9 mouse cellular contexts compared by ENCODE assay signal in the genomic region with DNA sequence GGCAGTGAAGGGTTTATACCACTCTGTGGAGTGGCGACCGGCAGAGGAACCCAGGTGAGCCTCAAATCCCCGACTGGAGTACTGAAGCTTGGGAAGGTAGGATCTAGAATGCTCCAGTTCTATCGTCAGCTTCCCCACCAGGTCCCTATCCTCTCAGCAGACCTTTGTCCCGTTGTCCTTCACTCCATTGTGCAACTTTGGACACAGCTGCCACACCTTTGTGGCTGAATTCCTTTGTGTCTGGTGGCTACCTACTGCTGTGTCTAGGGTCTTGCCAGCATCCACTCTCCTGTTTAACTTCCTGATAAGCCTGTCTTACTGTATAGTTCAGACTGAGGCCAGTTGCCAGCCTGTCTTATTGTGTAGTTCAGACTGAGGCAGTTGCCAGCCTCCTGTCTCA. TPM values are rescaled to one million over a fixed set of nuclear protein-coding genes. Genes with fewer than 3 reads are reported as not detected.
DNase-seq lines count a peak whose midpoint lies in the region; ATAC-seq and TF ChIP-seq lines count a peak whose summit lies in the region.
"Had no signal": no experiment of that assay in that cellular context is flagged by ENCODE, and none has a peak within 500 bp of the region (broad histone marks: within the 10 kb centered on the region; RNA-seq: fewer than 3 reads in every experiment).

No protein-coding gene starts in this region.

- WGBS in liver, adult 2 months: 11% methylated on average over 5 of the region's 5 CpGs
- WGBS in embryonic facial prominence, embryonic 13.5 days: 47% methylated on average over 5 of the region's 5 CpGs
- 63% methylated on average over 5 of the region's 5 CpGs for WGBS in limb, embryonic 10.5 days
- 39% methylated on average over 5 of the region's 5 CpGs for WGBS in olfactory bulb, adult 2 months

- TF ChIP-seq POLR2A in liver, adult 2 months (IDR thresholded peaks at IDR 0.05; ENCODE audit: extremely low read depth, insufficient read depth, low read length): no peak
- TF ChIP-seq POLR2A in olfactory bulb, adult 2 months (IDR thresholded peaks at IDR 0.05; ENCODE audit: insufficient read depth, low read depth, low read length): no peak

- H3K4me1 ChIP-seq in liver, adult 2 months (ENCODE audit: control insufficient read depth, insufficient read depth, low read length): peaks cover 7% of the 10 kb centered on the region
- H3K4me1 ChIP-seq in embryonic facial prominence, embryonic 13.5 days: peaks cover 19% of the 10 kb centered on the region
- peaks cover 23% of the 10 kb centered on the region for H3K4me1 ChIP-seq in limb, embryonic 10.5 days
- H3K4me1 ChIP-seq in olfactory bulb, adult 2 months (ENCODE audit: control insufficient read depth, insufficient read depth, low read length): peaks cover 9% of the 10 kb centered on the region

- H3K36me3 ChIP-seq in liver, adult 2 months (ENCODE audit: control insufficient read depth, insufficient read depth, low read length): 0 out of 2 replicates have a peak, but pooled peaks cover 3% of the 10 kb centered on the region
- peaks cover 44% of the 10 kb centered on the region for H3K36me3 ChIP-seq in embryonic facial prominence, embryonic 13.5 days
- H3K36me3 ChIP-seq in limb, embryonic 10.5 days: peaks cover 46% of the 10 kb centered on the region

- H3K4me3 ChIP-seq in liver, adult 2 months (ENCODE audit: insufficient read depth, low read depth, low read length): peak overlapping the region; percentile 88
- peak overlapping the region; percentile 94 for H3K4me3 ChIP-seq in embryonic facial prominence, embryonic 13.5 days
- H3K4me3 ChIP-seq in limb, embryonic 10.5 days: peak overlapping the region; percentile 97
- H3K4me3 ChIP-seq in olfactory bulb, adult 2 months (ENCODE audit: insufficient read depth, low read depth, low read length): peak overlapping the region; percentile 63

- H3K9me3 ChIP-seq in embryonic facial prominence, embryonic 13.5 days: no peaks in the 10 kb centered on the region
- no peaks in the 10 kb centered on the region for H3K9me3 ChIP-seq in limb, embryonic 10.5 days (replicated peaks)

- H3K79me2 ChIP-seq in liver, adult 2 months (ENCODE audit: control insufficient read depth, insufficient read depth, low read length): peaks cover 4% of the 10 kb centered on the region; the same call in 1 of the 2 replicates

- peak overlapping the region; percentile 66 for H3K4me2 ChIP-seq in embryonic facial prominence, embryonic 13.5 days

- DNase-seq in liver, adult 2 months (ENCODE audit: extremely low read depth, low read depth, low spot score): peak; percentile 78
- no peak for DNase-seq in liver
- no peak for DNase-seq in limb, embryonic 10.5 days (ENCODE audit: low spot score)
- no peak for DNase-seq in T-cell, adult 2 months (ENCODE audit: low spot score)
- no peak for DNase-seq in layer of hippocampus, postnatal 14 days (ENCODE audit: low spot score in 2 of 2)
- DNase-seq in kidney, postnatal 14 days: no peak
- DNase-seq: layer of hippocampus, adult 9-11 months had no signal

- no peak for TF ChIP-seq CTCF in liver, adult 2 months (IDR thresholded peaks at IDR 0.05; ENCODE audit: low read depth, low read length)
- TF ChIP-seq CTCF in olfactory bulb, adult 2 months (IDR thresholded peaks at IDR 0.05; ENCODE audit: insufficient read depth, low read depth, low read length): no peak

- peak overlapping the region; percentile 90 for H3K9ac ChIP-seq in liver, adult 2 months (ENCODE audit: low read depth, low read length)
- H3K9ac ChIP-seq in embryonic facial prominence, embryonic 13.5 days: peak overlapping the region; percentile 90

- H3K27me3 ChIP-seq in liver, adult 2 months (ENCODE audit: control insufficient read depth, insufficient read depth, low read length): no peaks in the 10 kb centered on the region
- H3K27me3 ChIP-seq in embryonic facial prominence, embryonic 13.5 days: no peaks in the 10 kb centered on the region
- H3K27me3 ChIP-seq in limb, embryonic 10.5 days (ENCODE audit: low read depth, poor library complexity, severe bottlenecking): no peaks in the 10 kb centered on the region

- no peak for ATAC-seq in embryonic facial prominence, embryonic 13.5 days (ENCODE audit: insufficient number of reproducible peaks, insufficient read depth, low FRiP score, low TSS enrichment, low read depth)

- peak overlapping the region; percentile 77 for H3K27ac ChIP-seq in liver, adult 2 months (replicated peaks; ENCODE audit: insufficient read depth, low read depth, low read length)
- H3K27ac ChIP-seq in embryonic facial prominence, embryonic 13.5 days: no peak overlapping the region
- H3K27ac ChIP-seq in limb, embryonic 10.5 days: no peak overlapping the region; the same call in 1 of the 2 replicates
- no peak overlapping the region for H3K27ac ChIP-seq in olfactory bulb, adult 2 months (ENCODE audit: insufficient read depth, low read depth, low read length)

RNA-seq across cellular contexts. Expression of gene Colgalt1, which starts 1.3 kb away (rescaled TPM):
- total RNA-seq in liver, adult 2 months (2014; rRNA removed): 43.2 and 55.0 TPM in 2 replicates
- polyA plus RNA-seq in liver, adult 2 months (2012; rRNA removed): 65.3 and 77.3 TPM in 2 replicates
- 75.5 and 78.2 TPM in 2 replicates for polyA plus RNA-seq in embryonic facial prominence, embryonic 13.5 days (2015; fragmentation: Nextera tagmentation; extraction: Ambion mirVana)
- 49.0 and 53.6 TPM in 2 replicates for polyA plus RNA-seq in limb, embryonic 10.5 days (2016; fragmentation: Nextera tagmentation; extraction: Ambion mirVana)
- polyA plus RNA-seq in olfactory bulb, adult 2 months (2012; ENCODE audit: insufficient read depth, insufficient read length, low replicate concordance, missing spikeins): 143 TPM in 1 of 2 replicates, not detected in the other
- 10 to 100 TPM; 58.4 to 62.9 TPM for total RNA-seq in layer of hippocampus, postnatal 14 days (2021)

RNA-seq across cellular contexts. Expression of gene Fam129c, which starts 14.7 kb away (rescaled TPM):
- 0.92 and 1.3 TPM in 2 replicates for total RNA-seq in liver, adult 2 months (2014; rRNA removed)
- polyA plus RNA-seq in liver, adult 2 months (2012; rRNA removed): 0.73 and 2.1 TPM in 2 replicates
- 4.8 and 7.7 TPM in 2 replicates for polyA plus RNA-seq in embryonic facial prominence, embryonic 13.5 days (2015; fragmentation: Nextera tagmentation; extraction: Ambion mirVana)
- polyA plus RNA-seq in limb, embryonic 10.5 days (2016; fragmentation: Nextera tagmentation; extraction: Ambion mirVana): 2.8 and 4.0 TPM in 2 replicates
- polyA plus RNA-seq in olfactory bulb, adult 2 months (2012; ENCODE audit: insufficient read depth, insufficient read length, low replicate concordance, missing spikeins): not detected in 2 replicates
- 1 to 10 TPM; 2.6 to 2.7 TPM for total RNA-seq in layer of hippocampus, postnatal 14 days (2021)

RNA-seq across cellular contexts. Expression of gene Pgls, which starts 20.2 kb away (rescaled TPM):
- 111 and 113 TPM in 2 replicates for total RNA-seq in liver, adult 2 months (2014; rRNA removed)
- 119 and 124 TPM in 2 replicates for polyA plus RNA-seq in liver, adult 2 months (2012; rRNA removed)
- polyA plus RNA-seq in embryonic facial prominence, embryonic 13.5 days (2015; fragmentation: Nextera tagmentation; extraction: Ambion mirVana): 224 and 244 TPM in 2 replicates
- polyA plus RNA-seq in limb, embryonic 10.5 days (2016; fragmentation: Nextera tagmentation; extraction: Ambion mirVana): 241 and 263 TPM in 2 replicates
- polyA plus RNA-seq in olfactory bulb, adult 2 months (2012; ENCODE audit: insufficient read depth, insufficient read length, low replicate concordance, missing spikeins): not detected in 2 replicates
- 10 to 100 TPM; 59.0 to 61.6 TPM for total RNA-seq in layer of hippocampus, postnatal 14 days (2021)

RNA-seq across cellular contexts. Expression of gene Slc27a1, which starts 43.5 kb away (rescaled TPM):
- total RNA-seq in liver, adult 2 months (2014; rRNA removed): 6.8 and 7.2 TPM in 2 replicates
- polyA plus RNA-seq in liver, adult 2 months (2012; rRNA removed): 12.5 and 15.7 TPM in 2 replicates
- polyA plus RNA-seq in embryonic facial prominence, embryonic 13.5 days (2015; fragmentation: Nextera tagmentation; extraction: Ambion mirVana): 47.8 and 59.4 TPM in 2 replicates
- 21.3 and 28.8 TPM in 2 replicates for polyA plus RNA-seq in limb, embryonic 10.5 days (2016; fragmentation: Nextera tagmentation; extraction: Ambion mirVana)
- not detected in 2 replicates for polyA plus RNA-seq in olfactory bulb, adult 2 months (2012; ENCODE audit: insufficient read depth, insufficient read length, low replicate concordance, missing spikeins)
- total RNA-seq in layer of hippocampus, postnatal 14 days (2021): 100 to 1,000 TPM in 1 of 2 experiments, 10 to 100 TPM in 1; 90.9 to 101 TPM

RNA-seq across cellular contexts. Expression of gene Nxnl1, which starts 45.7 kb away (rescaled TPM):
- total RNA-seq in liver, adult 2 months (2014; rRNA removed): not detected in 2 replicates
- not detected in 2 replicates for polyA plus RNA-seq in liver, adult 2 months (2012; rRNA removed)
- not detected in 2 replicates for polyA plus RNA-seq in embryonic facial prominence, embryonic 13.5 days (2015; fragmentation: Nextera tagmentation; extraction: Ambion mirVana)
- not detected in 2 replicates for polyA plus RNA-seq in limb, embryonic 10.5 days (2016; fragmentation: Nextera tagmentation; extraction: Ambion mirVana)
- not detected in 2 replicates for polyA plus RNA-seq in olfactory bulb, adult 2 months (2012; ENCODE audit: insufficient read depth, insufficient read length, low replicate concordance, missing spikeins)
- under 1 TPM; 0.12 to 0.21 TPM for total RNA-seq in layer of hippocampus, postnatal 14 days (2021)

Comparison
In these comparisons a context has a peak if more than half of its experiments do, and no peak if none do; other contexts are left out.
1. RNA of gene Pgls, which starts 20.2 kb away (polyA plus RNA-seq): 224 to 244 TPM in embryonic facial prominence, embryonic 13.5 days, 241 to 263 TPM in limb, embryonic 10.5 days and 119 to 124 TPM in liver, adult 2 months; not detected in olfactory bulb, adult 2 months; every median in the first group is over 100 times any median in the second.
2. Peak in every context shown above with its lines, with median percentiles within 50 percentile points of each other: H3K4me3 ChIP-seq.